Mouse (Mus musculus) forebrain, postnatal 0 days (tissue): ENCODE measurements around the gene Lmo2. TPM values are rescaled to one million over a fixed set of nuclear protein-coding genes. Genes with fewer than 3 reads are reported as not detected.

Experiments used
- ATAC-seq: fragments of 200-750 bp; cut with Nextera tagmentation; 2 replicates; pipeline ENCODE4 v1.8.0; 2017; ENCODE audit warnings: mild to moderate bottlenecking, moderate library complexity
- DNase-seq: peaks from one replicate; pipeline ENCODE4 v3.0.0-alpha.2; 2015
- H3K27ac ChIP-seq: fragments of 300-500 bp; sonication (generic); 2 replicates; pipeline ENCODE4 v1.5.1; 2014; ENCODE audit warnings: low read depth, mild to moderate bottlenecking, antibody characterized with exemption, low read length, moderate library complexity, mixed read lengths
- H3K27me3 ChIP-seq: fragments of 300-500 bp; sonication (generic); 2 replicates; pipeline ENCODE4 v1.6.1; 2014; ENCODE audit warnings: mild to moderate bottlenecking, low read length, mixed read lengths; ENCODE audit not compliant: insufficient read depth
- H3K36me3 ChIP-seq: fragments of 300-500 bp; sonication (generic); 2 replicates; pipeline ENCODE4 v1.6.1; 2014; ENCODE audit warnings: mild to moderate bottlenecking, moderate library complexity; ENCODE audit not compliant: insufficient read depth
- H3K4me1 ChIP-seq: fragments of 300-500 bp; sonication (generic); 2 replicates; pipeline ENCODE4 v1.6.1; 2014; ENCODE audit warnings: antibody characterized with exemption; ENCODE audit not compliant: insufficient read depth
- H3K4me2 ChIP-seq: fragments of 300-500 bp; sonication (generic); 2 replicates; pipeline ENCODE4 v1.6.1; 2014; ENCODE audit warnings: low read depth, mild to moderate bottlenecking, moderate library complexity
- H3K4me3 ChIP-seq: fragments of 300-500 bp; sonication (generic); 2 replicates; pipeline ENCODE4 v1.5.1; 2014; ENCODE audit warnings: low read depth, low read length, mixed read lengths
- H3K9ac ChIP-seq: fragments of 300-500 bp; sonication (generic); 2 replicates; pipeline ENCODE4 v1.6.1; 2014; ENCODE audit warnings: mild to moderate bottlenecking
- H3K9me3 ChIP-seq: fragments of 300-500 bp; sonication (generic); 2 replicates; pipeline ENCODE4 v1.6.1; 2016; ENCODE audit warnings: low read length
- CTCF ChIP-seq: sonication (generic); IDR thresholded peaks from 2 replicates; pipeline ENCODE4 v1.5.1; 2016; ENCODE audit warnings: antibody characterized with exemption, control low read depth, low read depth
- WGBS: fragments of 180-500 bp; shearing (Covaris S2); extraction: QIAGEN DNeasy Blood & Tissue Kit; methylation state at CpG from one replicate; pipeline ENCODE4 v1.1.7; 2014; 5-methylcytosine and 5-hydroxymethylcytosine counted together
- polyA plus RNA-seq: library from polyadenylated mRNA; unstranded; fragments of >200 nt; fragmentation: Nextera tagmentation; extraction: Ambion mirVana; gene quantifications from 2 replicates; pipeline ENCODE4 v1.2.1, GENCODE M21; 2015
- total RNA-seq: library from RNA; depleted of rRNA; stranded (reverse); fragments of >200 nt; gene quantifications from 2 replicates; pipeline ENCODE4 v1.2.3, GENCODE M21; 2014

The Lmo2 gene
- total and polyA plus RNA-seq, 2 experiments from 2014 or later: 19.9 to 26.9 TPM

DNA sequence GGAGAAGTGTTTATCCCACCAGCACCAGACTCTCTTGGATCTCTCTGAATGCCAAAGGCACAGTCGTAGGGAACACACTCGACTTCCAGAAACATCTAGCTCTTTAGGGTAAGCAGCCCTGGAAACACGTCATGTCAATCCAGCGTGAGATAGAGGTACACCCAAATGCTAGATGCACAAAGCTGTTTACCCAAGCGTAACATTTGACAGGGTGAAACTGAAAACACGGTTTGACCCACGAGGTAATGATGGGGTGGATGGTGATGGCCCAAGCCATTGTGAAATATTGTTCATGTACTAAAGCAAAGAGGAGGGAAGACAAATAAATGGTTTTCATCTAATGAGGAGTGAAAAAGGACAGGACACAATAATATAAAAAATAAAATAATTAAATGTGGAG lies 23.5 kb upstream of the Lmo2 start:
- TF ChIP-seq CTCF: no peak
- H3K4me2 ChIP-seq: no peak overlapping the region
- no peak overlapping the region for H3K9ac ChIP-seq
- H3K27me3 ChIP-seq: no peaks in the 10 kb centered on the region
- no peak for ATAC-seq
- no peak for DNase-seq
- H3K4me3 ChIP-seq: no peak overlapping the region
- no peaks in the 10 kb centered on the region for H3K36me3 ChIP-seq
- peaks cover 10% of the 10 kb centered on the region for H3K4me1 ChIP-seq
- WGBS: 27% methylated on average over 7 of the region's 7 CpGs
- H3K9me3 ChIP-seq: no peaks in the 10 kb centered on the region
- no peak overlapping the region for H3K27ac ChIP-seq

DNA sequence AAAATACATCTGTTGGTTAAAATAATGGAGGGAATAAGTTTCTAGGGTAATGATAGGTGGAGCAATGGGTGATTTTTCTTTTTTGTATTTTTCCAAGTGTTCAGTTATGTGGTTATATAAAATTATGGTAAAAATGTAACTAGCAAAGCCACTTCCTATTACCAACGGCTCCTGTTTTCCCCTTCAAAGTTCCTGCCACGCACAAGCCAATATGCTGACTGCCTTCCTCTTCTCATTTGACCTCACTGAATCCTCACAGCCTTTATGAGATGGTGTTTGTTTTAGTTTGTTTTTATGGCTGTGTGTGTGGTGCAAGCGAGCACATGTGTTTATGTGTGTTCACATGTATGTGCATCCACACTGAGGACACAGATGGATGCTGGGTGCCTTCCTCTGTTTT lies 23.1 kb upstream of the Lmo2 start:
- H3K36me3 ChIP-seq: no peaks in the 10 kb centered on the region
- no peak for ATAC-seq
- WGBS: 86% methylated on average over 3 of the region's 3 CpGs

DNA sequence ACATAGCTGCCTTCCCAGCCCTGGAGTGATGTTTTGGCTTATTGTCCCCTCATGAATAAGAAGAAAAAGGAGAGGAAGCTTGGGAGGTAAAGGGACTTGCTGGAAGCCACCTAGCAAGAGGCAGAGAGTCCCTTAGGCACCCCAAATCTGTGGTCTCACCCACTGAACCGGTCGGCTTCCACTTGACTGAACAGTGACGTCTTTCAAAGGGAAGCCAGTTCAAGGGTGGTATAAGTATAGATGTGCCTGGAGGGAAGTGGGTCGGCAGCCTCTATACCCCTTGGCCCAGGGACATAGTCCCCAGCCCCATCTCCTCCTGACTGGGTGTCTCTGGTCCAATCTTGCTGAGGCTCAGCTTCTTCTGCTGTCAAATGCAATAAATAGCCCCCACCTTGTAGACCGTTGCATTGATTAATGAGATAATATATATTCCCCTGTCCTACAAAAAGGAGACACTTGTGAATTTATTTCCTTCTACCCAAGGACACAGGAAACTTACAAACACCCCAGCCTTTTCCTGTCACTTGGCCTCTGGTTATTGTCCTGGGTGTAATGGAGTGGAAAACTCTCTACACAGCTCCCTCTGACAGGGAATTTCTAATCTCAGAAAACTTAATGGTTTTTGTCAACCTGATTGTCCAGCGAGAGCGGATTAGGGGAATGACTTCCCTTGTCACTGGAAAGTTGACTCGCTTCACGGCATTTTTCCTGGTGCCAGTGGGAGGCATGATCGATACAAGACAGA lies 21.9 kb upstream of the Lmo2 start:
- H3K27ac ChIP-seq: no peak overlapping the region
- no peak for DNase-seq
- no peaks in the 10 kb centered on the region for H3K27me3 ChIP-seq
- no peak for ATAC-seq
- no peak overlapping the region for H3K4me2 ChIP-seq
- WGBS: 40% methylated on average over 10 of the region's 10 CpGs
- H3K4me1 ChIP-seq: no peaks in the 10 kb centered on the region
- no peaks in the 10 kb centered on the region for H3K9me3 ChIP-seq
- no peak overlapping the region for H3K9ac ChIP-seq
- no peak overlapping the region for H3K4me3 ChIP-seq
- TF ChIP-seq CTCF: no peak
- H3K36me3 ChIP-seq: no peaks in the 10 kb centered on the region

More for the DNA sequence above, 23.1 kb upstream of the Lmo2 start:
- no peak overlapping the region for H3K4me2 ChIP-seq
- H3K9ac ChIP-seq: no peak overlapping the region
- no peak for TF ChIP-seq CTCF
- peaks cover 10% of the 10 kb centered on the region for H3K4me1 ChIP-seq
- no peak overlapping the region for H3K4me3 ChIP-seq
- H3K27ac ChIP-seq: no peak overlapping the region
- H3K9me3 ChIP-seq: no peaks in the 10 kb centered on the region
- no peaks in the 10 kb centered on the region for H3K27me3 ChIP-seq
- no peak for DNase-seq

DNA sequence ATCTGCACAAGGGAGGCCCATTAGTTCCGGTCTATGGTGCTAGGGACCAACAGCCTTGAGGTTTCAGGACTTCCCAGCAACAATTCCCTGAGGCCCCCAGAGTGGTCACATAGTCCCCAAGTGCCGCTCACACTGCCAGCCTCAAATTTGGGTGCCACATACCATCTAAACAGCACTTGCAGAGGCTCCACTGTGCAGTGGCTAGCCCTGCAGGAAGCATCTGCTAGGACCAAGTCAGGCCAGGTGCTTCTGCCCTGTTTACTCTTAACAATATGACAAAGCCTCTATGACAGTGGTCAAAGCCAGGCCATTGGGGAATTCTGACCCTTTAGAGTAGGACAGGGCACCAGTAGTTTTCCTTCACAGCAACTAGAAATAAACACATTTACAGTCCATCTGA lies 21.1 kb upstream of the Lmo2 start:
- no peak overlapping the region for H3K4me3 ChIP-seq
- H3K4me1 ChIP-seq: no peaks in the 10 kb centered on the region
- ATAC-seq (no peak), DNase-seq (no peak)
- no peak overlapping the region for H3K4me2 ChIP-seq
- no peak overlapping the region for H3K9ac ChIP-seq
- no peak for TF ChIP-seq CTCF
- no peaks in the 10 kb centered on the region for H3K36me3 ChIP-seq
- no peaks in the 10 kb centered on the region for H3K9me3 ChIP-seq
- 71% methylated on average over 2 of the region's 2 CpGs for WGBS
- no peaks in the 10 kb centered on the region for H3K27me3 ChIP-seq
- H3K27ac ChIP-seq: no peak overlapping the region

DNA sequence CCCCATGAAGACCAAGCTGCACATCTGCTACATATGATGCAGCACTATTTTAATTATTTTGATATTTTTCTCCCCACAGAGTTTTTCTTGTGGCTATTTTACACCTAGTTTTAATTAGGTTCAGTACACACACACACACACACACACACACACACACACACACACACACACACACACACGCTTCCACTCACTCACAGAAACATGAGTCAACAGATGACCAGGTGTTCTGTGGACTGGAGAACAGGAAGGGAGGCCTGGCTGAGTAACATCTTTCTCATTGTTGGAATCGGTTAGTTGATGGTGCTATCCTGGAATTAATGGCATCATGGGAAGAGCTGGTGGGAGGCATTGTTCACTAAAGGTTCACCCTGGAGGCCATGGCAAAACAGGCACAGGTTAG lies 20.1 kb upstream of the Lmo2 start:
- no peak for TF ChIP-seq CTCF
- ATAC-seq (no peak), DNase-seq (no peak)
- Histone ChIP-seq H3K4me2 (no peak overlapping the region), H3K4me1 (no peaks in the 10 kb centered on the region), H3K9me3 (no peaks in the 10 kb centered on the region), H3K9ac (no peak overlapping the region), H3K4me3 (no peak overlapping the region), H3K36me3 (no peaks in the 10 kb centered on the region), H3K27me3 (no peaks in the 10 kb centered on the region), H3K27ac (no peak overlapping the region)
- WGBS: 75% methylated on average over 2 of the region's 2 CpGs

DNA sequence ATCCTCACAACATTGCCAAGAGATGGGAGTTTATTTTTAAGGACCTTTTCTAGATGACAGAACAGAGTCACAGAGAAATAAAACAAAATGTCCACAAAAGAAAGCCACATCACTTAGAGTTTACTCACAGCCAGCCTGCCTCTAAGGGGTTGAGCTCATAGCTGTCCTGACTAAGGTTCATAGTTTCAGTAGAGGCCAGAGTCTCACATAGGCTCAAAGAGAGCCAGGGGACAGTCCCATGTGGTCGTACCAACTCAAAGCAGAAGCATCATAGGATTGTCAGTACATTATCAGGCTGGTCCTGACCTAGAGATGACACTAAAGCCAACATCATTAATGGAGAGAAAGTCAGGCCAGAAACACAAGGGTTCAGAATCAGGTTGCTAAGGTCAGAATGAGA lies 19.2 kb upstream of the Lmo2 start:
- TF ChIP-seq CTCF: no peak
- Histone ChIP-seq H3K27ac (no peak overlapping the region), H3K4me1 (no peaks in the 10 kb centered on the region), H3K36me3 (no peaks in the 10 kb centered on the region), H3K27me3 (no peaks in the 10 kb centered on the region), H3K9me3 (no peaks in the 10 kb centered on the region), H3K4me2 (no peak overlapping the region), H3K4me3 (no peak overlapping the region), H3K9ac (no peak overlapping the region)
- DNase-seq (no peak), ATAC-seq (no peak)
- 86% methylated on average over 1 of the region's 1 CpGs for WGBS

DNA sequence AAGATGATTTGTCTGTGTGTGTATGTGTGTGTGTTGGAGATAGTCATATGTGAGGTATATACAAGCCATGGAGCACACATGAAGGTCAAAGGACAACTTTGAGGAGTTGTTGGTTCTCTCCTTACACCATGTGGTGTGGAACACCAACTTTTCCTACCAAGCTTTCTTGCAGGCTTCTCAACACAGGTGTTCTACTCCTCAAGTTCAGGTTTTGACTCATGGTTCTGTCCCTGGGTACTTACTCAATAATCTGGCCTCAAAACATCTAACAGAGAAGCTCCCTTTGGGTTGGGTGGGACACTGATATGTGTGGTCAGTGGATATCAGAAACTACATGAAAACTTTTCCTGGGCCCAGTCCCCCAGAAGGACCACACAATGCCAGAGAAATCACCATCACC lies 18.8 kb upstream of the Lmo2 start:
- no peak for ATAC-seq
- no peak overlapping the region for H3K4me3 ChIP-seq
- no peak overlapping the region for H3K27ac ChIP-seq

More for the DNA sequence above, 18.8 kb upstream of the Lmo2 start:
- Histone ChIP-seq H3K9me3 (no peaks in the 10 kb centered on the region), H3K36me3 (no peaks in the 10 kb centered on the region), H3K4me1 (no peaks in the 10 kb centered on the region), H3K27me3 (no peaks in the 10 kb centered on the region), H3K9ac (no peak overlapping the region), H3K4me2 (no peak overlapping the region)
- no peak for TF ChIP-seq CTCF
- DNase-seq: no peak
